Mouse (Mus musculus) CH12.LX (cell line): ENCODE measurements around the gene Dnase1l3. TPM values are rescaled to one million over a fixed set of nuclear protein-coding genes. Genes with fewer than 3 reads are reported as not detected.
A peak's percentile ranks its signal among the peaks of the same experiment; 100 is the strongest.

Experiments
- DNase-seq: peaks from one replicate; pipeline ENCODE4 v3.0.0-alpha.2; 2013; ENCODE audit errors: extremely low read depth
- H3K27ac ChIP-seq: 2 replicates; pipeline ENCODE4 v1.5.1; 2012; ENCODE audit warnings: low read depth, mild to moderate bottlenecking, control low read depth, moderate library complexity; ENCODE audit not compliant: insufficient read depth
- H3K27me3 ChIP-seq: replicated peaks from 2 replicates; pipeline ENCODE3; 2012; ENCODE audit warnings: inconsistent platforms
- H3K36me3 ChIP-seq, 2 experiments: replicated peaks in 1 of 2; 2 replicates each; pipeline versions ENCODE3 to v1.6.1; 2012; ENCODE audit warnings: inconsistent platforms in 1 of 2, low read length in 1 of 2, mild to moderate bottlenecking in 1 of 2, mixed read lengths in 1 of 2, moderate library complexity in 1 of 2; ENCODE audit not compliant: control insufficient read depth in 1 of 2, insufficient read depth in 1 of 2
- H3K4me1 ChIP-seq, 2 experiments: 2 replicates each; pipeline ENCODE4 v1.6.1; 2012; ENCODE audit warnings: inconsistent platforms in 1 of 2, moderate library complexity in 1 of 2; ENCODE audit not compliant: insufficient read depth in 2 of 2, control insufficient read depth in 1 of 2
- H3K4me2 ChIP-seq: 2 replicates; pipeline ENCODE4 v1.6.1; 2012; ENCODE audit warnings: low read depth, mild to moderate bottlenecking, control low read depth; ENCODE audit not compliant: poor library complexity, insufficient read depth, severe bottlenecking
- H3K4me3 ChIP-seq, 3 experiments: fragments of 150-350 bp in 1 of 3; sonication (generic) in 1 of 3; replicated peaks in 1 of 3; 2 replicates each; pipeline versions ENCODE3 to v1.5.1; 2011 to 2012; ENCODE audit warnings: low read depth in 2 of 3, low read length in 2 of 3, mild to moderate bottlenecking in 2 of 3, moderate library complexity in 2 of 3, control low read depth in 1 of 3, improper control_type of control experiment in 1 of 3, inconsistent platforms in 1 of 3, mixed read lengths in 1 of 3; ENCODE audit not compliant: poor library complexity in 1 of 3
- H3K79me2 ChIP-seq: replicated peaks from 2 replicates; pipeline ENCODE4 v1.6.1; 2012; ENCODE audit warnings: mild to moderate bottlenecking, moderate library complexity; ENCODE audit not compliant: control insufficient read depth, poor library complexity, insufficient read depth, severe bottlenecking; ENCODE audit errors: extremely low read depth
- H3K9ac ChIP-seq: 2 replicates; pipeline ENCODE4 v1.6.1; 2012; ENCODE audit warnings: low read depth, mild to moderate bottlenecking, control low read depth, moderate library complexity; ENCODE audit not compliant: insufficient read depth
- H3K9me3 ChIP-seq: replicated peaks from 2 replicates; pipeline ENCODE3; 2012; ENCODE audit warnings: low read length, inconsistent platforms, mixed read lengths
- BHLHE40 ChIP-seq: IDR thresholded peaks from 2 replicates; pipeline ENCODE4 v1.6.1; 2011; ENCODE audit warnings: mild to moderate bottlenecking, low read depth, low read length, improper control_type of control experiment
- CHD1 ChIP-seq: IDR thresholded peaks from 2 replicates; pipeline ENCODE4 v1.6.1; 2012; ENCODE audit warnings: low read depth, low read length, improper control_type of control experiment, inconsistent platforms
- CHD2 ChIP-seq: IDR thresholded peaks from 2 replicates; pipeline ENCODE4 v1.6.1; 2011; ENCODE audit warnings: low read length, improper control_type of control experiment
- CTCF ChIP-seq, 2 experiments: IDR thresholded peaks in 1 of 2; conservative IDR thresholded peaks in 1 of 2; 2 replicates each; pipeline ENCODE4 v1.5.1; 2011 to 2012; ENCODE audit warnings: low read depth in 2 of 2, low read length in 2 of 2, improper control_type of control experiment in 1 of 2, inconsistent platforms in 1 of 2, mild to moderate bottlenecking in 1 of 2, moderate library complexity in 1 of 2
- E2F4 ChIP-seq: IDR thresholded peaks from 2 replicates; pipeline ENCODE4 v1.6.1; 2011; ENCODE audit warnings: low read depth, low read length, improper control_type of control experiment; ENCODE audit not compliant: insufficient replicate concordance
- ELF1 ChIP-seq: IDR thresholded peaks from 2 replicates; pipeline ENCODE4 v1.6.1; 2014; ENCODE audit warnings: low read depth, mild to moderate bottlenecking, inconsistent platforms, low read length, improper control_type of control experiment
- EP300 ChIP-seq: IDR thresholded peaks from 2 replicates; pipeline ENCODE4 v1.6.1; 2011; ENCODE audit warnings: low read length, improper control_type of control experiment
- ETS1 ChIP-seq: conservative IDR thresholded peaks from 2 replicates; pipeline ENCODE4 v1.6.1; 2012; ENCODE audit warnings: low read depth, mild to moderate bottlenecking, inconsistent platforms, low read length, improper control_type of control experiment, moderate library complexity
- GABPA ChIP-seq: IDR thresholded peaks from 2 replicates; pipeline ENCODE4 v1.6.1; 2012; ENCODE audit warnings: low read depth, low read length, improper control_type of control experiment, inconsistent platforms; ENCODE audit not compliant: insufficient replicate concordance
- HCFC1 ChIP-seq: IDR thresholded peaks from 2 replicates; pipeline ENCODE4 v1.6.1; 2012; ENCODE audit warnings: low read depth, mild to moderate bottlenecking, inconsistent platforms, low read length, improper control_type of control experiment
- IRF4 ChIP-seq: IDR thresholded peaks from 2 replicates; pipeline ENCODE4 v1.6.1; 2014; ENCODE audit warnings: low read depth, mild to moderate bottlenecking, inconsistent platforms, low read length, improper control_type of control experiment
- JUN ChIP-seq: IDR thresholded peaks from 2 replicates; pipeline ENCODE4 v1.6.1; 2011; ENCODE audit warnings: low read depth, mild to moderate bottlenecking, low read length, improper control_type of control experiment, moderate library complexity; ENCODE audit not compliant: insufficient read depth
- JUND ChIP-seq: conservative IDR thresholded peaks from 2 replicates; pipeline ENCODE4 v1.6.1; 2011; ENCODE audit warnings: low read depth, low read length, improper control_type of control experiment
- KAT2A ChIP-seq: IDR thresholded peaks from 2 replicates; pipeline ENCODE4 v1.6.1; 2012; ENCODE audit warnings: low read length, improper control_type of control experiment, inconsistent platforms; ENCODE audit not compliant: insufficient replicate concordance
- MAFK ChIP-seq: IDR thresholded peaks from 2 replicates; pipeline ENCODE4 v1.6.1; 2011; ENCODE audit warnings: low read length, improper control_type of control experiment; ENCODE audit not compliant: insufficient replicate concordance
- MAX ChIP-seq: IDR thresholded peaks from 2 replicates; pipeline ENCODE4 v1.6.1; 2011; ENCODE audit warnings: low read length, improper control_type of control experiment
- MAZ ChIP-seq: IDR thresholded peaks from 2 replicates; pipeline ENCODE4 v1.6.1; 2012; ENCODE audit warnings: low read depth, mild to moderate bottlenecking, inconsistent platforms, low read length, improper control_type of control experiment, moderate library complexity
- MEF2A ChIP-seq: IDR thresholded peaks from 2 replicates; pipeline ENCODE4 v1.6.1; 2014; ENCODE audit warnings: low read depth, mild to moderate bottlenecking, inconsistent platforms, low read length, improper control_type of control experiment, borderline replicate concordance
- MXI1 ChIP-seq: IDR thresholded peaks from 2 replicates; pipeline ENCODE4 v1.6.1; 2011; ENCODE audit warnings: mild to moderate bottlenecking, low read depth, low read length, improper control_type of control experiment
- MYC ChIP-seq: IDR thresholded peaks from 2 replicates; pipeline ENCODE4 v1.6.1; 2011; ENCODE audit warnings: low read depth, mild to moderate bottlenecking, improper control_type of control experiment, low read length
- NELFE ChIP-seq: IDR thresholded peaks from 2 replicates; pipeline ENCODE4 v1.6.1; 2011; ENCODE audit warnings: low read depth, low read length, improper control_type of control experiment
- NRF1 ChIP-seq: IDR thresholded peaks from 2 replicates; pipeline ENCODE4 v1.6.1; 2014; ENCODE audit warnings: low read depth, mild to moderate bottlenecking, inconsistent platforms, low read length, improper control_type of control experiment, moderate library complexity
- PAX5 ChIP-seq: IDR thresholded peaks from 2 replicates; pipeline ENCODE4 v1.6.1; 2012; ENCODE audit warnings: low read length, inconsistent platforms, mixed read lengths
- POLR2A ChIP-seq: IDR thresholded peaks from 2 replicates; pipeline ENCODE4 v1.6.1; 2011; ENCODE audit warnings: low read depth, mild to moderate bottlenecking, improper control_type of control experiment, low read length
- POLR2AphosphoS2 ChIP-seq: IDR thresholded peaks from 2 replicates; pipeline ENCODE4 v1.6.1; 2011; ENCODE audit warnings: low read depth, low read length, improper control_type of control experiment
- RAD21 ChIP-seq: IDR thresholded peaks from 2 replicates; pipeline ENCODE4 v1.6.1; 2011; ENCODE audit warnings: low read depth, mild to moderate bottlenecking, low read length, improper control_type of control experiment, moderate library complexity
- RCOR1 ChIP-seq: conservative IDR thresholded peaks from 2 replicates; pipeline ENCODE4 v1.6.1; 2012; ENCODE audit warnings: low read depth, mild to moderate bottlenecking, inconsistent platforms, low read length, improper control_type of control experiment
- SIN3A ChIP-seq: IDR thresholded peaks from 2 replicates; pipeline ENCODE4 v1.6.1; 2012; ENCODE audit warnings: low read length, improper control_type of control experiment, inconsistent platforms
- SMC3 ChIP-seq: IDR thresholded peaks from 2 replicates; pipeline ENCODE4 v1.6.1; 2011; ENCODE audit warnings: low read depth, low read length, improper control_type of control experiment
- TBP ChIP-seq: conservative IDR thresholded peaks from 2 replicates; pipeline ENCODE4 v1.6.1; 2011; ENCODE audit warnings: low read depth, low read length, improper control_type of control experiment
- TCF12 ChIP-seq: IDR thresholded peaks from 2 replicates; pipeline ENCODE4 v1.6.1; 2014; ENCODE audit warnings: low read depth, mild to moderate bottlenecking, inconsistent platforms, low read length, improper control_type of control experiment
- UBTF ChIP-seq: IDR thresholded peaks from 2 replicates; pipeline ENCODE4 v1.6.1; 2012; ENCODE audit warnings: low read depth, mild to moderate bottlenecking, inconsistent platforms, low read length, improper control_type of control experiment, moderate library complexity
- USF1 ChIP-seq: IDR thresholded peaks from 2 replicates; pipeline ENCODE4 v1.6.1; 2014; ENCODE audit warnings: low read depth, mild to moderate bottlenecking, inconsistent platforms, low read length, improper control_type of control experiment
- USF2 ChIP-seq: conservative IDR thresholded peaks from 2 replicates; pipeline ENCODE4 v1.6.1; 2011; ENCODE audit warnings: low read depth, low read length, improper control_type of control experiment
- ZC3H11A ChIP-seq: IDR thresholded peaks from 2 replicates; pipeline ENCODE4 v1.6.1; 2012; ENCODE audit warnings: low read depth, mild to moderate bottlenecking, inconsistent platforms, low read length, improper control_type of control experiment
- ZKSCAN1 ChIP-seq: IDR thresholded peaks from 2 replicates; pipeline ENCODE4 v1.6.1; 2012; ENCODE audit warnings: low read depth, inconsistent platforms, low read length, improper control_type of control experiment, borderline replicate concordance
- ZMIZ1 ChIP-seq: IDR thresholded peaks from 2 replicates; pipeline ENCODE4 v1.6.1; 2012; ENCODE audit warnings: low read depth, mild to moderate bottlenecking, inconsistent platforms, low read length, improper control_type of control experiment
- ZNF384 ChIP-seq: IDR thresholded peaks from 2 replicates; pipeline ENCODE4 v1.6.1; 2012; ENCODE audit warnings: low read depth, low read length, improper control_type of control experiment, inconsistent platforms
- dilution Hi-C: fragments of 300-500 bp; cut with MboI; formaldehyde crosslinking; loops from 2 replicates; pipeline ENCODE4 v1.14.3; 2020; ENCODE audit warnings: low sequenced_read_pairs; ENCODE audit not compliant: extremely low pct_unique_long_range_greater_than_20kb, extremely low pct_ligation_motif_present
- in situ Hi-C: fragments of 300-500 bp; cut with MboI; formaldehyde crosslinking; loops from 3 replicates; pipeline ENCODE4 v1.14.3; 2019; ENCODE audit warnings: low sequenced_read_pairs, low pct_ligation_motif_present, low pct_unique_long_range_greater_than_20kb, mixed read lengths
- polyA plus RNA-seq: library from polyadenylated mRNA; unstranded; fragments of >175 nt; gene quantifications from 2 replicates; pipeline ENCODE4 v1.2.1, GENCODE M21; 2012; ENCODE audit warnings: low read depth; ENCODE audit not compliant: insufficient read length
- total RNA-seq, 2 experiments: library from RNA; depleted of rRNA; stranded (reverse); fragments of 300-350 nt in 1 of 2; fragments of >200 nt in 1 of 2; gene quantifications; 2 replicates each; pipeline ENCODE4 v1.2.3; 2012 to 2014

The Dnase1l3 gene
- total RNA-seq (2012; rRNA removed) (1.5 and 2.5 TPM in 2 replicates), total RNA-seq (2014; rRNA removed) (2.5 and 2.9 TPM in 2 replicates), polyA plus RNA-seq (30.4 and 36.0 TPM in 2 replicates)

- in situ Hi-C loops (loop anchor here (10.0 kb wide), 2 partner anchors 180 kb away; partner anchors contain the start of genes Flnb and Pdhb), dilution Hi-C loops (no loop called here)
- peak within 1 kb of the TSS; percentile 80 for H3K4me2 ChIP-seq
- H3K36me3 ChIP-seq = peaks cover 0 to 23% of the 10 kb centered on the region in 2 experiments
- H3K79me2 ChIP-seq = no peaks in the 10 kb centered on the region
- H3K4me3 ChIP-seq = peak within 1 kb of the TSS; percentile 51 to 68 (median 56)
- no peaks in the 10 kb centered on the region for H3K9me3 ChIP-seq
- H3K27me3 ChIP-seq = no peaks in the 10 kb centered on the region
- TF ChIP-seq USF1 (peak; percentile 12; the same call in 1 of the 2 replicates), RCOR1 (0 out of 2 replicates have a peak, but pooled peaks have one; percentile 16), MXI1 (peak; percentile 61; the same call in 1 of the 2 replicates), IRF4 (peak; percentile 75), GABPA (no peak), ZC3H11A (no peak), POLR2AphosphoS2 (no peak), E2F4 (no peak), HCFC1 (no peak), MAFK (peak; percentile 27; the same call in 1 of the 2 replicates), JUN (0 out of 2 replicates have a peak, but pooled peaks have one; percentile 20), ETS1 (peak; percentile 97), MAX (peak; percentile 75), USF2 (no peak; the same call in 1 of the 2 replicates), TBP (0 out of 2 replicates have a peak, but pooled peaks have one; percentile 44), ZKSCAN1 (no peak), MYC (0 out of 2 replicates have a peak, but pooled peaks have one; percentile 42), POLR2A (0 out of 2 replicates have a peak, but pooled peaks have one; percentile 36), JUND (no peak), UBTF (no peak), MAZ (peak; percentile 60; the same call in 1 of the 2 replicates), BHLHE40 (peak; percentile 98), NELFE (no peak), SIN3A (peak; percentile 42; the same call in 1 of the 2 replicates), ELF1 (peak; percentile 40), PAX5 (no peak), MEF2A (peak; percentile 75; the same call in 1 of the 2 replicates), ZMIZ1 (peak; percentile 57; the same call in 1 of the 2 replicates), EP300 (0 out of 2 replicates have a peak, but pooled peaks have one; percentile 64), TCF12 (peak; percentile 95), SMC3 (peak; percentile 89), KAT2A (0 out of 2 replicates have a peak, but pooled peaks have one; percentile 41), RAD21 (peak; percentile 71), ZNF384 (no peak), CTCF (conservative IDR thresholded peaks at IDR 0.05 in 1 of 2, IDR thresholded peaks at IDR 0.05 in 1 of 2; ENCODE audit: low read depth in 2 of 2, low read length in 2 of 2) (peak; percentile 15 to 81; a peak in 2 of 4 replicates), CHD1 (no peak), CHD2 (0 out of 2 replicates have a peak, but pooled peaks have one; percentile 40), NRF1 (no peak; the same call in 1 of the 2 replicates)
- TF ChIP-seq, all 38 proteins: peak for 24
- Histone ChIP-seq H3K27ac (peak within 1 kb of the TSS; percentile 77), H3K4me1 (peaks cover 56 to 67% of the 10 kb centered on the region in 2 experiments), H3K9ac (peak within 1 kb of the TSS; percentile 36; the same call in 1 of the 2 replicates)
- peak; percentile 86 for DNase-seq
Observed at GRCm38 (mm10) chr14:7994271-7994767, at the start of gene Dnase1l3. TSS of gene Dnase1l3 (minus strand) at chr14:7994573.
